Mouse (Mus musculus) mouse embryonic stem cell (cell line): ENCODE data around the gene Mrps12.
"Not testable (repeated sequence)": the region's sequence is repeated elsewhere in the genome, so short reads cannot be mapped to it uniquely, and the experiment has no call there.

ENCODE experiments used
- in situ Hi-C, 2 experiments: fragments of 300-500 bp; cut with MboI; formaldehyde crosslinking; loops; 1 replicate in 1 of 2; 3 replicates in 1 of 2; pipeline ENCODE4 v1.14.3; 2019 to 2020; ENCODE audit warnings: low sequenced_read_pairs in 2 of 2, low pct_unique_long_range_greater_than_20kb in 1 of 2, mixed read lengths in 1 of 2; ENCODE audit not compliant: unreplicated experiment in 1 of 2

Mrps12 gene

GRCm38 (mm10) chr7:28719159-28719558, 22.5 kb downstream of the Mrps12 start:
- in situ Hi-C loops: no loop called here

GRCm38 (mm10) chr7:28717726-28718125, 23.9 kb downstream of the Mrps12 start:
- in situ Hi-C loops: no loop called here

- in situ Hi-C loops: no loop called here
These were observed 24.9 kb downstream of the Mrps12 start, which contains the start of gene Fbxo17 for GRCm38 (mm10) chr7:28716590-28717281. Fbxo17 (plus strand) TSS chr7:28716804.

- in situ Hi-C loops: no loop called here
These were observed 26.0 kb downstream of the Mrps12 start for GRCm38 (mm10) chr7:28715598-28715997.

GRCm38 (mm10) chr7:28714667-28715066, 27.0 kb downstream of the Mrps12 start:
- in situ Hi-C loops: no loop called here

- in situ Hi-C loops: no loop called here
These were observed 30.7 kb downstream of the Mrps12 start for GRCm38 (mm10) chr7:28710962-28711361.

GRCm38 (mm10) chr7:28709454-28709853, 32.2 kb downstream of the Mrps12 start:
- in situ Hi-C loops: no loop called here

- in situ Hi-C loops: no loop called here
These were observed 38.9 kb downstream of the Mrps12 start for GRCm38 (mm10) chr7:28702601-28703143.

GRCm38 (mm10) chr7:28701306-28701705, 40.3 kb downstream of the Mrps12 start:
- in situ Hi-C loops: not testable (repeated sequence)

- in situ Hi-C loops: no loop called here
These were observed 41.4 kb downstream of the Mrps12 start for GRCm38 (mm10) chr7:28700269-28700668.

GRCm38 (mm10) chr7:28697277-28697676, 44.3 kb downstream of the Mrps12 start:
- in situ Hi-C loops: no loop called here

GRCm38 (mm10) chr7:28694966-28695511, 46.6 kb downstream of the Mrps12 start:
- in situ Hi-C loops: no loop called here

- in situ Hi-C loops: no loop called here
These were observed 47.2 kb downstream of the Mrps12 start for GRCm38 (mm10) chr7:28694423-28694822.

- in situ Hi-C loops: no loop called here
These were observed 48.2 kb downstream of the Mrps12 start for GRCm38 (mm10) chr7:28693321-28693966.

- in situ Hi-C loops: no loop called here
These were observed 48.9 kb downstream of the Mrps12 start, which contains the start of gene Fbxo27 for GRCm38 (mm10) chr7:28692545-28693320. Fbxo27 (plus strand) TSS chr7:28692849.

GRCm38 (mm10) chr7:28691075-28691474, 50.5 kb downstream of the Mrps12 start:
- in situ Hi-C loops: no loop called here
